Mouse (Mus musculus) C2C12 (cell line): ENCODE data around the gene Ncam1. TPM values are rescaled to one million over a fixed set of nuclear protein-coding genes. Genes with fewer than 3 reads are reported as not detected.

ENCODE experiments used
- H3K27me3 ChIP-seq: one replicate; pipeline ENCODE4 v1.6.1; 2011; ENCODE audit not compliant: control insufficient read depth, insufficient read depth, insufficient read length
- H3K36me3 ChIP-seq: one replicate; pipeline ENCODE4 v1.6.1; 2011; ENCODE audit not compliant: control insufficient read depth, insufficient read depth
- H3K4me3 ChIP-seq: one replicate; pipeline ENCODE4 v1.5.1; 2011; ENCODE audit warnings: mild to moderate bottlenecking, control low read depth; ENCODE audit not compliant: poor library complexity, insufficient read depth, severe bottlenecking
- H3K79me2 ChIP-seq: one replicate; pipeline ENCODE4 v1.6.1; 2011; ENCODE audit not compliant: control insufficient read depth, insufficient read depth
- H3K79me3 ChIP-seq: one replicate; pipeline ENCODE4 v1.6.1; 2011; ENCODE audit warnings: low read depth, control low read depth
- H3ac ChIP-seq: one replicate; pipeline ENCODE3; 2011; ENCODE audit warnings: low read depth; ENCODE audit not compliant: control insufficient read depth, insufficient read length
- CEBPB ChIP-seq: IDR thresholded peaks from one replicate; pipeline ENCODE4 v1.6.1; 2011; ENCODE audit warnings: low read depth, mild to moderate bottlenecking, control low read depth, moderate library complexity
- CTCF ChIP-seq: IDR thresholded peaks from one replicate; pipeline ENCODE4 v1.5.1; 2011; ENCODE audit not compliant: control insufficient read depth, insufficient read depth, insufficient read length
- FOSL1 ChIP-seq: IDR thresholded peaks from one replicate; pipeline ENCODE4 v1.8.0; 2011; ENCODE audit warnings: mild to moderate bottlenecking, low read length; ENCODE audit not compliant: poor library complexity, insufficient read depth, severe bottlenecking
- MAX ChIP-seq: IDR thresholded peaks from one replicate; pipeline ENCODE4 v1.6.1; 2011; ENCODE audit warnings: mild to moderate bottlenecking, control low read depth
- MYOD1 ChIP-seq: IDR thresholded peaks from one replicate; pipeline ENCODE4 v1.6.1; 2011; ENCODE audit warnings: low read depth; ENCODE audit not compliant: control insufficient read depth, insufficient read length
- MYOG ChIP-seq: IDR thresholded peaks from one replicate; pipeline ENCODE4 v1.6.1; 2011; ENCODE audit not compliant: control insufficient read depth, insufficient read length; ENCODE audit errors: extremely low read depth
- USF1 ChIP-seq: IDR thresholded peaks from one replicate; pipeline ENCODE4 v1.6.1; 2011; ENCODE audit warnings: low read depth, mild to moderate bottlenecking, control low read depth, moderate library complexity
- polyA plus RNA-seq: library from polyadenylated mRNA; unstranded; fragments of >200 nt; fragmentation: generic; extraction: Trizol; gene quantifications from one replicate; pipeline ENCODE4 v1.2.1, GENCODE M21; 2012; ENCODE audit warnings: missing spikeins

The Ncam1 gene
- polyA plus RNA-seq, 1 experiment, result 41.5 TPM

- TF ChIP-seq MYOD1 (peak; percentile 31), CEBPB (peak; percentile 84), USF1 (no peak)
- Histone ChIP-seq H3K4me3 (no peak overlapping the region), H3K36me3 (peaks cover 13% of the 10 kb centered on the region), H3K79me3 (no peaks in the 10 kb centered on the region), H3ac (no peak overlapping the region), H3K27me3 (no peaks in the 10 kb centered on the region), H3K79me2 (no peaks in the 10 kb centered on the region)
Measured at GRCm38 (mm10) chr9:49533455-49533854, 265.3 kb downstream of the Ncam1 start.

- Histone ChIP-seq H3ac (no peak overlapping the region), H3K79me3 (no peaks in the 10 kb centered on the region), H3K36me3 (peaks cover 14% of the 10 kb centered on the region), H3K79me2 (no peaks in the 10 kb centered on the region), H3K27me3 (no peaks in the 10 kb centered on the region), H3K4me3 (no peak overlapping the region)
- TF ChIP-seq FOSL1 (no peak), CEBPB (no peak), CTCF (no peak), MAX (no peak), MYOG (no peak), USF1 (no peak), MYOD1 (no peak)
Measured at GRCm38 (mm10) chr9:49531833-49532232, 266.9 kb downstream of the Ncam1 start.

GRCm38 (mm10) chr9:49531257-49531656 is 267.5 kb downstream of the Ncam1 start:
- no peak overlapping the region for H3K4me3 ChIP-seq
- H3K36me3 ChIP-seq, result peaks cover 14% of the 10 kb centered on the region
- no peaks in the 10 kb centered on the region for H3K27me3 ChIP-seq
- H3ac ChIP-seq, result no peak overlapping the region
- H3K79me2 ChIP-seq, result no peaks in the 10 kb centered on the region
- TF ChIP-seq CTCF (no peak), MYOG (no peak), USF1 (no peak), CEBPB (no peak), FOSL1 (no peak), MYOD1 (no peak), MAX (no peak)
- no peaks in the 10 kb centered on the region for H3K79me3 ChIP-seq

- Histone ChIP-seq H3ac (no peak overlapping the region), H3K79me3 (no peaks in the 10 kb centered on the region), H3K27me3 (no peaks in the 10 kb centered on the region), H3K4me3 (no peak overlapping the region), H3K36me3 (peaks cover 14% of the 10 kb centered on the region), H3K79me2 (no peaks in the 10 kb centered on the region)
- TF ChIP-seq CTCF (no peak), FOSL1 (no peak), USF1 (no peak), MYOG (no peak), CEBPB (no peak), MYOD1 (no peak)
Measured at GRCm38 (mm10) chr9:49530739-49531138, 268.0 kb downstream of the Ncam1 start.

GRCm38 (mm10) chr9:49529366-49529959 is 269.3 kb downstream of the Ncam1 start:
- H3K79me2 ChIP-seq, result no peaks in the 10 kb centered on the region
- H3ac ChIP-seq, result no peak overlapping the region
- no peak for TF ChIP-seq CEBPB
- no peak for TF ChIP-seq MYOG
- no peak for TF ChIP-seq MAX
- TF ChIP-seq USF1, result no peak
- TF ChIP-seq MYOD1, result no peak
- no peak for TF ChIP-seq FOSL1
- TF ChIP-seq CTCF, result no peak
- peaks cover 14% of the 10 kb centered on the region for H3K36me3 ChIP-seq
- no peak overlapping the region for H3K4me3 ChIP-seq
- H3K27me3 ChIP-seq, result no peaks in the 10 kb centered on the region
- H3K79me3 ChIP-seq, result no peaks in the 10 kb centered on the region

- Histone ChIP-seq H3K4me3 (no peak overlapping the region), H3K79me3 (no peaks in the 10 kb centered on the region), H3ac (no peak overlapping the region), H3K36me3 (peaks cover 14% of the 10 kb centered on the region), H3K27me3 (no peaks in the 10 kb centered on the region), H3K79me2 (no peaks in the 10 kb centered on the region)
- no peak for TF ChIP-seq MYOD1
- peak; percentile 57 for TF ChIP-seq CTCF
Measured at GRCm38 (mm10) chr9:49528943-49529342, 269.8 kb downstream of the Ncam1 start.
